Mouse (Mus musculus) forebrain, embryonic 14.5 days (tissue): ENCODE measurements at regions not wholly inside any gene's neighbourhood (a gene's known extent, or its start where the extent isn't known, plus 50 kb on each side); places are given as distances from the start of the nearest gene placed in this dataset.

Experiments used
- ATAC-seq: fragments of 200-750 bp; cut with Nextera tagmentation; 2 replicates; pipeline ENCODE4 v1.8.0; 2017; ENCODE audit warnings: mild to moderate bottlenecking, moderate library complexity
- DNase-seq: peaks from one replicate; pipeline ENCODE4 v3.0.0-alpha.2; 2015; ENCODE audit warnings: low spot score
- H3K27ac ChIP-seq: fragments of 300-500 bp; sonication (generic); 2 replicates; pipeline ENCODE4 v1.5.1; 2014; ENCODE audit warnings: low read depth, mild to moderate bottlenecking, control low read depth, low read length, moderate library complexity
- H3K27me3 ChIP-seq: fragments of 300-500 bp; sonication (generic); replicated peaks from 2 replicates; pipeline ENCODE4 v1.6.1; 2014; ENCODE audit warnings: low read length, control low read depth, mixed read lengths; ENCODE audit not compliant: control insufficient read depth, insufficient read depth
- H3K36me3 ChIP-seq: fragments of 300-500 bp; sonication (generic); 2 replicates; pipeline ENCODE4 v1.6.1; 2014; ENCODE audit warnings: low read length, control low read depth; ENCODE audit not compliant: control insufficient read depth, insufficient read depth
- H3K4me1 ChIP-seq: fragments of 300-500 bp; sonication (generic); 2 replicates; pipeline ENCODE4 v1.6.1; 2014; ENCODE audit warnings: antibody characterized with exemption, low read length, control low read depth; ENCODE audit not compliant: control insufficient read depth, insufficient read depth
- H3K4me2 ChIP-seq: fragments of 300-500 bp; sonication (generic); 2 replicates; pipeline ENCODE4 v1.6.1; 2014; ENCODE audit warnings: mild to moderate bottlenecking, control low read depth, low read length
- H3K4me3 ChIP-seq: fragments of 300-500 bp; sonication (generic); 2 replicates; pipeline ENCODE4 v1.5.1; 2014; ENCODE audit warnings: low read depth, low read length, control low read depth
- H3K9ac ChIP-seq: fragments of 300-500 bp; sonication (generic); 2 replicates; pipeline ENCODE4 v1.6.1; 2014; ENCODE audit warnings: mild to moderate bottlenecking, low read length, control low read depth, moderate library complexity
- H3K9me3 ChIP-seq: fragments of 300-500 bp; sonication (generic); replicated peaks from 2 replicates; pipeline ENCODE4 v1.6.1; 2016; ENCODE audit warnings: low read length, control low read depth, mixed read lengths; ENCODE audit not compliant: control insufficient read depth
- WGBS: fragments of 180-500 bp; shearing (Covaris S2); extraction: QIAGEN DNeasy Blood & Tissue Kit; methylation state at CpG from one replicate; pipeline ENCODE4 v1.1.7; 2014; 5-methylcytosine and 5-hydroxymethylcytosine counted together

GRCm38 (mm10) chr6:127835666-127836065 is 51.7 kb upstream of the Tspan11 start:
- Histone ChIP-seq H3K4me3 (no peak overlapping the region), H3K4me1 (no peaks in the 10 kb centered on the region), H3K27me3 (no peaks in the 10 kb centered on the region), H3K9me3 (no peaks in the 10 kb centered on the region), H3K4me2 (no peak overlapping the region), H3K27ac (no peak overlapping the region), H3K9ac (no peak overlapping the region), H3K36me3 (no peaks in the 10 kb centered on the region)
- ATAC-seq (no peak), DNase-seq (no peak)
- WGBS: 64% methylated on average over 5 of the region's 5 CpGs

GRCm38 (mm10) chr6:127828344-127828743 is 59.0 kb upstream of the Tspan11 start:
- no peak for DNase-seq

GRCm38 (mm10) chr6:127825503-127825902 is 56.2 kb upstream of the Prmt8 start:
- no peak overlapping the region for H3K9ac ChIP-seq
- DNase-seq (no peak), ATAC-seq (no peak)
- no peak overlapping the region for H3K4me3 ChIP-seq
- no peaks in the 10 kb centered on the region for H3K36me3 ChIP-seq
- H3K4me2 ChIP-seq: no peak overlapping the region
- peaks cover 4% of the 10 kb centered on the region for H3K4me1 ChIP-seq
- no peaks in the 10 kb centered on the region for H3K9me3 ChIP-seq
- H3K27me3 ChIP-seq: no peaks in the 10 kb centered on the region
- no peak overlapping the region for H3K27ac ChIP-seq
- WGBS: 86% methylated on average over 5 of the region's 5 CpGs

More at GRCm38 (mm10) chr6:127828344-127828743, 59.0 kb upstream of the Tspan11 start:
- H3K36me3 ChIP-seq: no peaks in the 10 kb centered on the region
- H3K4me3 ChIP-seq: no peak overlapping the region
- H3K9me3 ChIP-seq: no peaks in the 10 kb centered on the region
- no peak overlapping the region for H3K4me2 ChIP-seq
- no peak for ATAC-seq
- no peaks in the 10 kb centered on the region for H3K4me1 ChIP-seq
- no peaks in the 10 kb centered on the region for H3K27me3 ChIP-seq
- no peak overlapping the region for H3K9ac ChIP-seq
- WGBS: 85% methylated on average over 5 of the region's 5 CpGs
- H3K27ac ChIP-seq: no peak overlapping the region

- whole genome bisulfite sequencing: 77% methylated on average over 1 of the region's 1 CpGs
- ATAC-seq: no peak
- Histone ChIP-seq H3K4me1 (peaks cover 7% of the 10 kb centered on the region), H3K9me3 (no peaks in the 10 kb centered on the region), H3K27me3 (no peaks in the 10 kb centered on the region), H3K27ac (no peak overlapping the region), H3K36me3 (no peaks in the 10 kb centered on the region), H3K4me2 (no peak overlapping the region), H3K4me3 (no peak overlapping the region), H3K9ac (no peak overlapping the region)
- no peak for DNase-seq
Observed at GRCm38 (mm10) chr6:127823718-127824117, 54.4 kb upstream of the Prmt8 start.

GRCm38 (mm10) chr6:127820523-127820922 is 51.3 kb upstream of the Prmt8 start:
- H3K27me3 ChIP-seq: no peaks in the 10 kb centered on the region
- 0% methylated on average over 1 of the region's 1 CpGs for WGBS
- H3K4me1 ChIP-seq: peaks cover 7% of the 10 kb centered on the region
- no peak overlapping the region for H3K4me3 ChIP-seq
- H3K9ac ChIP-seq: no peak overlapping the region
- no peaks in the 10 kb centered on the region for H3K9me3 ChIP-seq
- peak; percentile 51 for DNase-seq
- H3K4me2 ChIP-seq: no peak overlapping the region
- ATAC-seq: 0 out of 2 replicates have a peak, but pooled peaks have one; percentile 40
- no peak overlapping the region for H3K27ac ChIP-seq
- no peaks in the 10 kb centered on the region for H3K36me3 ChIP-seq
